Mouse (Mus musculus): ENCODE results near the gene Acot3. TPM values are rescaled to one million over a fixed set of nuclear protein-coding genes. Genes with fewer than 3 reads are reported as not detected.
"Not testable (repeated sequence)": the region's sequence is repeated elsewhere in the genome, so short reads cannot be mapped to it uniquely, and the experiment has no call there.

Acot3 gene
- polyA plus RNA-seq, 1 experiment from 2014 or later, result 0.13 TPM

DNA sequence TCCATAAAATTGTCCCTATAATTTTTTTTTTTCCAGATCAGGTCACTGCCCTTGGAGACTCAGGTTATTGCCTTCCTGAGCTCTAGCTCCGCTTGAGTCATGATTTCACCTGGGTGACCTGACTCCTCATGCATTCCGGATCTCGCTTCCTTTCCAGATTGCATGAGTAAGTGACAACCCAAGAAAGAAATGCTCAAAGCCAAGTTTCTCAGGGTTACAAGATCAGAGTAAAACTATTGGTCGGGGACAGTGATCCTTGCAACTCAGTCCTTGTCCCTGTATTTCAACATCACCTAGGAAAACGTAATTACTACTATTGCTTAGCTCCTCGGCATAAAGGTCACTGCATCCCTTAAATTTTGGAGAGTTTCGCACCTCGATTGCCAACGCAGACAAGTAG, 17.0 kb downstream of the Acot3 start, which contains the start of gene Acot5:
Gene Acot5 (plus strand): TSS at position 340 of the 400 bp plus-strand sequence.
- no peaks in the 10 kb centered on the region for H3K36me3 ChIP-seq (ENCODE audit: control insufficient read depth, insufficient read depth, low read length)
- peak within 1 kb of the TSS; percentile 46 for H3K9ac ChIP-seq (ENCODE audit: low read depth, low read length)
- H3K27ac ChIP-seq (replicated peaks; ENCODE audit: low read depth, low read length), result no peak within 1 kb of the TSS
- ATAC-seq (ENCODE audit: low read depth) (no peak), DNase-seq (ENCODE audit: low spot score) (no peak)
- H3K4me2 ChIP-seq (ENCODE audit: low read depth, low read length), result peak within 1 kb of the TSS; percentile 61
- H3K9me3 ChIP-seq (ENCODE audit: control insufficient read depth, low read length), result no peaks in the 10 kb centered on the region
- H3K4me1 ChIP-seq (ENCODE audit: control insufficient read depth, insufficient read depth, low read length), result no peaks in the 10 kb centered on the region
- 48% methylated on average over 9 of the region's 9 CpGs for WGBS
- peak within 1 kb of the TSS; percentile 40 for H3K4me3 ChIP-seq (ENCODE audit: low read depth, low read length)
- peaks cover 21% of the 10 kb centered on the region for H3K27me3 ChIP-seq (replicated peaks; ENCODE audit: control insufficient read depth, insufficient read depth, low read length)

- peak overlapping the region; percentile 40 for H3K4me3 ChIP-seq (ENCODE audit: low read depth, low read length)
- not testable (repeated sequence) for ATAC-seq (ENCODE audit: low read depth); H3K27ac ChIP-seq (replicated peaks; ENCODE audit: low read depth, low read length); H3K9me3 ChIP-seq (ENCODE audit: control insufficient read depth, low read length); H3K36me3 ChIP-seq (ENCODE audit: control insufficient read depth, insufficient read depth, low read length); H3K4me1 ChIP-seq (ENCODE audit: control insufficient read depth, insufficient read depth, low read length); DNase-seq (ENCODE audit: low spot score)
- H3K27me3 ChIP-seq (replicated peaks; ENCODE audit: control insufficient read depth, insufficient read depth, low read length), result peaks cover 21% of the 10 kb centered on the region
- peak overlapping the region; percentile 61 for H3K4me2 ChIP-seq (ENCODE audit: low read depth, low read length)
- H3K9ac ChIP-seq (ENCODE audit: low read depth, low read length), result peak overlapping the region; percentile 46
- WGBS, result 0% methylated on average over 4 of the region's 52 CpGs
These were observed 17.6 kb downstream of the Acot3 start for GRCm38 (mm10) chr12:84069582-84069981.

DNA sequence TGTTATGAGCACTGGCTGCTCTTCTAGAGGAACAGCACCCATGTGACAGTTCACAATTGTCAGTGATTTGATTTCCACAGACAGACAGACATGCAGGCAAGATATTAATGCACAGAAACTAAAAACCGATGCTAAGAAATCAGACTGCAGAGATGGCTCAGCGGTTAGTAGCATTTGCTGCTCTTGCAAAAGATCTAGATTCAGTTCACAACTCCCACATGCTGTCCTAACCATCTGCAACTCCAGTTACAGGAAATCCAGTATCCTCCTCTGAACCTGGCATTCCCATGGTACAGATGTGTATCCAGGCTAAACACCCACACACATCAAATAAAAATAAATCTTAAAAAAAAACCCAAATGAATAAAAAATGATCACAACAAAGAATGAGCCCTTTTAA, 19.8 kb downstream of the Acot3 start:
- Histone ChIP-seq H3K9me3 (ENCODE audit: control insufficient read depth, low read length) (no peaks in the 10 kb centered on the region), H3K4me2 (ENCODE audit: low read depth, low read length) (no peak overlapping the region), H3K9ac (ENCODE audit: low read depth, low read length) (no peak overlapping the region), H3K27me3 (replicated peaks; ENCODE audit: control insufficient read depth, insufficient read depth, low read length) (peaks cover 21% of the 10 kb centered on the region), H3K27ac (replicated peaks; ENCODE audit: low read depth, low read length) (no peak overlapping the region), H3K36me3 (ENCODE audit: control insufficient read depth, insufficient read depth, low read length) (no peaks in the 10 kb centered on the region), H3K4me1 (ENCODE audit: control insufficient read depth, insufficient read depth, low read length) (no peaks in the 10 kb centered on the region), H3K4me3 (ENCODE audit: low read depth, low read length) (no peak overlapping the region)
- DNase-seq (ENCODE audit: low spot score) (no peak), ATAC-seq (ENCODE audit: low read depth) (no peak)
- whole genome bisulfite sequencing, result 85% methylated on average over 2 of the region's 2 CpGs

- WGBS, result 74% methylated on average over 4 of the region's 4 CpGs
- H3K27me3 ChIP-seq (replicated peaks; ENCODE audit: control insufficient read depth, insufficient read depth, low read length), result no peaks in the 10 kb centered on the region
- no peak overlapping the region for H3K27ac ChIP-seq (replicated peaks; ENCODE audit: low read depth, low read length)
- H3K4me2 ChIP-seq (ENCODE audit: low read depth, low read length), result no peak overlapping the region
- H3K4me3 ChIP-seq (ENCODE audit: low read depth, low read length), result no peak overlapping the region
- no peak for ATAC-seq (ENCODE audit: low read depth)
- DNase-seq (ENCODE audit: low spot score), result no peak
- no peaks in the 10 kb centered on the region for H3K4me1 ChIP-seq (ENCODE audit: control insufficient read depth, insufficient read depth, low read length)
- no peak overlapping the region for H3K9ac ChIP-seq (ENCODE audit: low read depth, low read length)
- H3K9me3 ChIP-seq (ENCODE audit: control insufficient read depth, low read length), result no peaks in the 10 kb centered on the region
- H3K36me3 ChIP-seq (ENCODE audit: control insufficient read depth, insufficient read depth, low read length), result no peaks in the 10 kb centered on the region
These were observed 25.5 kb downstream of the Acot3 start for GRCm38 (mm10) chr12:84077371-84077990.

DNA sequence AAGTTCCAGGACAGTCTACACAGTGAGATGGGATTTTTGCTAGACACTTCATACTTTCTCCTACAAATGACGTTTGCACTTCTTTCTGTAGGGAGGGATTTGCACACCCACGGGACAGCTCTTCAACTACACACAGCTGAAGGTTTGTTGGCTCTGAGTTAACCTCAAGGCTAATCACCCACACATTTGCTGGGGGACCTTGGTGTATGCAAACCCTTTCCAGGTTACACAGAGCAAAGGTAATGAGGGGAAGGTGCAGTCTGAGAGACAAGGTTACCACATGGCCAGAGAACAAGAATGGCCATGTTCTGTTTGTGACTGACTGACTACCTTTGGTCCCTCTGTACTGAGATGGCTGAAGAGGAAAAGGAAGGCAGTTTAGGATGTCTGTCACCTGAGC, 31.9 kb downstream of the Acot3 start:
- Histone ChIP-seq H3K4me3 (ENCODE audit: low read depth, low read length) (no peak overlapping the region), H3K36me3 (ENCODE audit: control insufficient read depth, insufficient read depth, low read length) (no peaks in the 10 kb centered on the region), H3K4me2 (ENCODE audit: low read depth, low read length) (no peak overlapping the region), H3K4me1 (ENCODE audit: control insufficient read depth, insufficient read depth, low read length) (no peaks in the 10 kb centered on the region), H3K9me3 (ENCODE audit: control insufficient read depth, low read length) (no peaks in the 10 kb centered on the region), H3K9ac (ENCODE audit: low read depth, low read length) (no peak overlapping the region), H3K27ac (replicated peaks; ENCODE audit: low read depth, low read length) (no peak overlapping the region), H3K27me3 (replicated peaks; ENCODE audit: control insufficient read depth, insufficient read depth, low read length) (no peaks in the 10 kb centered on the region)
- no peak for DNase-seq (ENCODE audit: low spot score)
- WGBS, result 70% methylated on average over 2 of the region's 2 CpGs
- ATAC-seq (ENCODE audit: low read depth), result no peak

- Histone ChIP-seq H3K4me3 (ENCODE audit: low read depth, low read length) (no peak overlapping the region), H3K36me3 (ENCODE audit: control insufficient read depth, insufficient read depth, low read length) (no peaks in the 10 kb centered on the region), H3K9ac (ENCODE audit: low read depth, low read length) (no peak overlapping the region), H3K4me2 (ENCODE audit: low read depth, low read length) (no peak overlapping the region), H3K9me3 (ENCODE audit: control insufficient read depth, low read length) (peaks cover 4% of the 10 kb centered on the region; the same call in 1 of the 2 replicates), H3K27me3 (replicated peaks; ENCODE audit: control insufficient read depth, insufficient read depth, low read length) (no peaks in the 10 kb centered on the region), H3K27ac (replicated peaks; ENCODE audit: low read depth, low read length) (no peak overlapping the region), H3K4me1 (ENCODE audit: control insufficient read depth, insufficient read depth, low read length) (no peaks in the 10 kb centered on the region)
- ATAC-seq (ENCODE audit: low read depth) (no peak), DNase-seq (ENCODE audit: low spot score) (no peak)
- WGBS, result 86% methylated on average over 4 of the region's 4 CpGs
These were observed 32.6 kb downstream of the Acot3 start for GRCm38 (mm10) chr12:84084581-84084980.

DNA sequence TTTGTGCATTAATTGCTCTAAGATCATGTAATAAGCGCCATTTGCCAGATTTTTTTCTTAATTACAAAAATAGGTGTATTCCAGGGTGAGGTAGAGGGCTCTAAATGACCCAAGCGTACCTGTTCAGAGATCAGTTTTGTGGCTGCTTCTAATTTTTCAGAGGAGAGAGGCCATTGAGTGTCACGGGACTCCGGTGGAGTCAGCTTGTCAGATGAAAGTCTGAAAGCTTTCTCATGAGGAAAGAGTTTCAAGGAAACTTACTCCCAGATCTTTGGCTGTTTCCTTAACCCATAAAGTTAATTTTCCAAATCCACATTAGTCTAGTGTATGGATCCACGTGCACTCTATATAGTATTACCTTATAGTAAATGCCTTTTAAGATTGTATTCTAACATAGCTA, 42.7 kb downstream of the Acot3 start:
- not testable (repeated sequence) for H3K4me3 ChIP-seq (ENCODE audit: low read depth, low read length); ATAC-seq (ENCODE audit: low read depth); DNase-seq (ENCODE audit: low spot score); H3K9ac ChIP-seq (ENCODE audit: low read depth, low read length); H3K36me3 ChIP-seq (ENCODE audit: control insufficient read depth, insufficient read depth, low read length); H3K27ac ChIP-seq (replicated peaks; ENCODE audit: low read depth, low read length); H3K27me3 ChIP-seq (replicated peaks; ENCODE audit: control insufficient read depth, insufficient read depth, low read length); H3K4me1 ChIP-seq (ENCODE audit: control insufficient read depth, insufficient read depth, low read length); H3K4me2 ChIP-seq (ENCODE audit: low read depth, low read length)
- H3K9me3 ChIP-seq (ENCODE audit: control insufficient read depth, low read length), result peaks cover 18% of the 10 kb centered on the region; the same call in 1 of the 2 replicates
- 89% methylated on average over 5 of the region's 5 CpGs for WGBS

DNA sequence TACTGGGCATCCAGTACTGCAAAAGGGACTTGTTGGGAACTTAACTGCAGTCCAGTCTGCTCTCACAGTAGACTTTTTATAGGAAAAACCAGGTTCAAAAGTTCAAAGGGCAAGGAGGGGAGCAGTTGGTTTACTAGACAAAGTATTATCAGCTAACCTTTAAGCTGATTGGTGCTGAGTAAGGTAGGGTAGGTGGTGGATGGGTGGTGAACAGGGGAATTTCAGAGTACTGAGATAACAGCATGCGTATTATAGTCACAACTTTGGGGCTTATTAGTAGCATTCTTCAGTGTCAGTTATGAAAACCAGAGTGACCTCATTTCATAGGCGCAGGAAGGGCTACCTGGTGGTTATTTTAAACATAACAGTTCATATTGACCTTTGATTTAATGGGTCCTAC, 47.7 kb downstream of the Acot3 start:
- ATAC-seq (ENCODE audit: low read depth) (no peak), DNase-seq (ENCODE audit: low spot score) (no peak)
- Histone ChIP-seq H3K36me3 (ENCODE audit: control insufficient read depth, insufficient read depth, low read length) (no peaks in the 10 kb centered on the region), H3K4me2 (ENCODE audit: low read depth, low read length) (no peak overlapping the region), H3K9ac (ENCODE audit: low read depth, low read length) (no peak overlapping the region), H3K27me3 (replicated peaks; ENCODE audit: control insufficient read depth, insufficient read depth, low read length) (no peaks in the 10 kb centered on the region), H3K4me1 (ENCODE audit: control insufficient read depth, insufficient read depth, low read length) (0 out of 2 replicates have a peak, but pooled peaks cover 3% of the 10 kb centered on the region), H3K9me3 (ENCODE audit: control insufficient read depth, low read length) (0 out of 2 replicates have a peak, but pooled peaks cover 2% of the 10 kb centered on the region), H3K27ac (replicated peaks; ENCODE audit: low read depth, low read length) (no peak overlapping the region), H3K4me3 (ENCODE audit: low read depth, low read length) (no peak overlapping the region)
- 93% methylated on average over 2 of the region's 2 CpGs for WGBS

DNA sequence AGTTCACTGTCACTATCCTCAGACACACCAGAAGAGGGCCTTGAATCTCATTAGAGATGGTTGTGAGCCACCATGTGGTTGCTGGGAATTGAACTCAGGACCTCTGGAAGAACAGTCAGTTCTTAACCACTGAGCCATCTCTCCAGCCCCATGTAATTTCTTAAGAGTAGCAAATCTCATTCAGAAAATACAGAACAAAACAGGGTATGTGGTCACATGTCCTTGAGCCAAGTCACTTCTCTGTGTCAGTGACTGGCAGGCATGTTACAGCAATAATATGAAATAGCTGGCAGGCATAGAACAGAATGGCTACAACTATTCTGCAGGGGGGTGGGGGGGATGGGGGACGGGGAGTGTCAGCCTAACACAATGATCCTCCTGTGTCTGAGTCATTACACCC, 48.1 kb downstream of the Acot3 start:
- H3K4me1 ChIP-seq (ENCODE audit: control insufficient read depth, insufficient read depth, low read length), result 0 out of 2 replicates have a peak, but pooled peaks cover 3% of the 10 kb centered on the region
- no peaks in the 10 kb centered on the region for H3K36me3 ChIP-seq (ENCODE audit: control insufficient read depth, insufficient read depth, low read length)
- 73% methylated on average over 1 of the region's 1 CpGs for WGBS
- no peak overlapping the region for H3K27ac ChIP-seq (replicated peaks; ENCODE audit: low read depth, low read length)
- DNase-seq (ENCODE audit: low spot score) (no peak), ATAC-seq (ENCODE audit: low read depth) (no peak)
- no peaks in the 10 kb centered on the region for H3K9me3 ChIP-seq (ENCODE audit: control insufficient read depth, low read length)
- H3K4me2 ChIP-seq (ENCODE audit: low read depth, low read length), result peak overlapping the region; percentile 73
- H3K4me3 ChIP-seq (ENCODE audit: low read depth, low read length), result peak overlapping the region; percentile 50
- H3K27me3 ChIP-seq (replicated peaks; ENCODE audit: control insufficient read depth, insufficient read depth, low read length), result no peaks in the 10 kb centered on the region
- H3K9ac ChIP-seq (ENCODE audit: low read depth, low read length), result no peak overlapping the region; the same call in 1 of the 2 replicates
